Mouse (Mus musculus): ENCODE results near the gene Tmem109.

DNA sequence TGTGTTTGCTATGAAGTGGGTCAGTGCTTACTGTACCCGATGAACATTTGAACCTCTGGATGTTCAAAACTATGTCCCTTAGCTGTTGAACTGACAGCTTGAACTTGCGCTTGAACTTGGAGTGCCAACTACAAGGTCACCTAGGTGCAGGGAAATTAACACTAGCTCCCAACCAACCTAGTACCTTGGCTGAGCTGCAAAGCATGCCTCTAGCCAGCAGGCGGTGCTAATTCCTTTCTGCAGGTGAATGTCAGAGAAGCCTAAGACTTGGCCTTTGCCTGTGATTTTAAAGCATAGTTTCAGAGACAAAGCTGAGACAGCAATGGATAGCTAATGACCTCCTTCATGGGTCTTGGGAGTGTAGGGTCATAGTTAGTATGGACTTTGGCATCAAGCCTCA, 26.1 kb upstream of the Tmem109 start:
- TF ChIP-seq ETS1 (conservative IDR thresholded peaks at IDR 0.05; ENCODE audit: low read depth, low read length) (no peak), MEF2A (IDR thresholded peaks at IDR 0.05; ENCODE audit: borderline replicate concordance, low read depth, low read length) (no peak), CTCF (conservative IDR thresholded peaks at IDR 0.05 in 1 of 2, IDR thresholded peaks at IDR 0.05 in 1 of 2; ENCODE audit: low read depth in 2 of 2, low read length in 2 of 2) (peak; percentile 94 to 98), EP300 (IDR thresholded peaks at IDR 0.05; ENCODE audit: low read length) (no peak), CHD2 (IDR thresholded peaks at IDR 0.05; ENCODE audit: low read length) (no peak), ZNF384 (IDR thresholded peaks at IDR 0.05; ENCODE audit: low read depth, low read length) (no peak), SIN3A (IDR thresholded peaks at IDR 0.05; ENCODE audit: low read length) (0 out of 2 replicates have a peak, but pooled peaks have one; percentile 33), ELF1 (IDR thresholded peaks at IDR 0.05; ENCODE audit: low read depth, low read length) (no peak), POLR2A (IDR thresholded peaks at IDR 0.05; ENCODE audit: low read depth, low read length) (no peak), MAZ (IDR thresholded peaks at IDR 0.05; ENCODE audit: low read depth, low read length) (no peak), POLR2AphosphoS2 (IDR thresholded peaks at IDR 0.05; ENCODE audit: low read depth, low read length) (peak; percentile 34; the same call in 1 of the 2 replicates), CHD1 (IDR thresholded peaks at IDR 0.05; ENCODE audit: low read depth, low read length) (no peak), NRF1 (IDR thresholded peaks at IDR 0.05; ENCODE audit: low read depth, low read length) (no peak)
